Mouse (Mus musculus): ENCODE results near the gene Tyrobp.

DNA sequence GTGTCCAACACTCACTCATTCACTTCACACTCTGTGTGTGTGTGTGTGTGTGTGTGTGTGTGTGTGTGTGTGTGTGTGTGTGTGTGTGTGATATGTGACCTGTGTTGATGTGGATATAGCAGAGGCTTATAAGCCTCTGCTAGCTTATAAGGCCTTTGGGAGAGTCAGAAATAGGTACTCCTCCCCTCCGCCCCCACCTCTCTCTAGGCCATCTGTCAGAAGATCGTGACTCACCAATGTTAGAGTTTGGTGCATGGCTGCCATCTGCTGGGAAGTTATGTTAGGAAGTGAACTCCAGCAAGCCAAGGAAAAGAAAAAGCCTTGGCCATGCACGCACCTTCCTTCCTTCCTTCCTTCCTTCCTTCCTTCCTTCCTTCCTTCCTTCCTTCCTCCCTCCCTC is 18.2 kb downstream of the Tyrobp start:
- no peak for TF ChIP-seq POLR2A (IDR thresholded peaks at IDR 0.05; ENCODE audit: low read depth, low read length)
- TF ChIP-seq CTCF (conservative IDR thresholded peaks at IDR 0.05; ENCODE audit: insufficient read depth, insufficient read length, low read depth, low read length), result peak; percentile 63
